Mouse (Mus musculus) ES-E14 (cell line): Measurements from ENCODE around the gene Atp8a1.

Source experiments
- CHD2 ChIP-seq: IDR thresholded peaks from 2 replicates; pipeline ENCODE4 v1.6.1; 2014; ENCODE audit warnings: mild to moderate bottlenecking, low read depth, low read length, inconsistent platforms
- HCFC1 ChIP-seq: IDR thresholded peaks from 2 replicates; pipeline ENCODE4 v1.6.1; 2012; ENCODE audit warnings: low read length, inconsistent platforms, borderline replicate concordance; ENCODE audit not compliant: insufficient read depth
- MAFK ChIP-seq: IDR thresholded peaks from 2 replicates; pipeline ENCODE4 v1.6.1; 2014; ENCODE audit warnings: mild to moderate bottlenecking, low read depth, low read length, inconsistent platforms; ENCODE audit not compliant: insufficient read depth
- ZC3H11A ChIP-seq: IDR thresholded peaks from 2 replicates; pipeline ENCODE4 v1.6.1; 2012; ENCODE audit warnings: low read depth, mild to moderate bottlenecking, inconsistent platforms, low read length, borderline replicate concordance

GRCm38 (mm10) chr5:67768708-67769107, 78.5 kb downstream of the Atp8a1 start:
- TF ChIP-seq ZC3H11A: no peak
- no peak for TF ChIP-seq HCFC1
- no peak for TF ChIP-seq MAFK
- TF ChIP-seq CHD2: no peak
